Mouse (Mus musculus): ENCODE measurements at regions not wholly inside any gene's neighbourhood (a gene's known extent, or its start where the extent isn't known, plus 50 kb on each side); places are given as distances from the start of the nearest gene placed in this dataset.
A peak's percentile ranks its signal among the peaks of the same experiment; 100 is the strongest.

DNA sequence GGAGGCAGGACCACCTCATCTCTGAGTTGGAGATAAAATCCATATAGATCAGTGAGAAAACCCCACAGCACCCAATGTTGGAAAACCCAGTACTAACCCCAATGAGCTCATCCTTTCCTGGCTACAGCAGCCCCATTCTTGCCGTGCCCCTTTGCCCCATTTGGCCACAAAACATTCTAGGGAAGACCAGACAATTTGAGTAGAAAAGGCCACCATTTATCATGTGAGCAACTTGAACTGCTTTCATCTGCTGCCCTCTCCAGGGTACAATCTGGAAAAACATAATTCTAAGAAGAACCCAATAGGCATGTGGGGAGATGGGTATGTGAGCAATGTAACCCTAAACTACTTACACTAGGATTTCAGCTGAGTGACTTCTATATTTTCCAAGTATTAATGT, 274.7 kb downstream of the Tex13c3 start:
- no peaks in the 10 kb centered on the region for H3K27me3 ChIP-seq (ENCODE audit: control insufficient read depth, insufficient read depth, low read length)
- no peak overlapping the region for H3K9ac ChIP-seq (ENCODE audit: low read depth, low read length)
- no peaks in the 10 kb centered on the region for H3K4me1 ChIP-seq (ENCODE audit: control insufficient read depth, insufficient read depth, low read length)
- H3K27ac ChIP-seq: no peak overlapping the region
- H3K4me3 ChIP-seq: no peak overlapping the region
- H3K36me3 ChIP-seq (ENCODE audit: control insufficient read depth, insufficient read depth, low read length): no peaks in the 10 kb centered on the region
- TF ChIP-seq POLR2A (IDR thresholded peaks at IDR 0.05; ENCODE audit: insufficient read depth, low read depth, low read length): no peak
- no peak for TF ChIP-seq EP300 (IDR thresholded peaks at IDR 0.05; ENCODE audit: insufficient read depth, low read depth, low read length)
- peak; percentile 39 for TF ChIP-seq CTCF (IDR thresholded peaks at IDR 0.05)
- H3K79me2 ChIP-seq (replicated peaks; ENCODE audit: control insufficient read depth, insufficient read depth, low read length): no peaks in the 10 kb centered on the region
- 37% methylated on average over 1 of the region's 1 CpGs for WGBS
- intact Hi-C loops (cut with DNase I): loop anchor here (10.0 kb wide), 1 partner anchor 322 kb away; no protein-coding TSS in a partner anchor
- DNase-seq: no peak

DNA sequence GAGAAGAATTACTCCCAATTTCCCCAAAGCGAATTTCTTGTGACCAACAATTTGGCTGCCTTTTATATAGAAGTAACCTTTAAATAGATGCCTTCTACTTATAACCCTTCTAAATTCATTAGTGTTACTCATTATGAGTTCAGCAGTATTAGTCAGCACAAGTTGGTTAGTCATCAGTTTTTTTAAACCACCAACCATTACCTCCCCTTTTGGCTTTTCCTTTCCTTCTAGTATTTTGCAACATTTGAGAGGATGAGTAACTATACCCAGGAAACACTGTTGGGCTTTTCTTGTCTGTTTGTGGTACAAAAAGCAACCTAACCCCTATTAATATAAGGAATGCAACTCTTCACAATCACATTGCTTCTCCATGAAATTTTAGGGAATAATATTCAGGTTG, 278.6 kb downstream of the Tex13c3 start:
- no peak for TF ChIP-seq EP300 (IDR thresholded peaks at IDR 0.05; ENCODE audit: insufficient read depth, low read depth, low read length)
- TF ChIP-seq POLR2A (IDR thresholded peaks at IDR 0.05; ENCODE audit: insufficient read depth, low read depth, low read length): no peak
- no peak for TF ChIP-seq CTCF (IDR thresholded peaks at IDR 0.05)
- no peaks in the 10 kb centered on the region for H3K4me1 ChIP-seq (ENCODE audit: control insufficient read depth, insufficient read depth, low read length)
- no peak overlapping the region for H3K9ac ChIP-seq (ENCODE audit: low read depth, low read length)
- H3K27ac ChIP-seq: no peak overlapping the region
- DNase-seq: no peak
- no peaks in the 10 kb centered on the region for H3K36me3 ChIP-seq (ENCODE audit: control insufficient read depth, insufficient read depth, low read length)
- no peaks in the 10 kb centered on the region for H3K27me3 ChIP-seq (ENCODE audit: control insufficient read depth, insufficient read depth, low read length)
- intact Hi-C loops (cut with DNase I): loop anchor here (10.0 kb wide), 1 partner anchor 318 kb away; no protein-coding TSS in a partner anchor
- no peak overlapping the region for H3K4me3 ChIP-seq
- no peaks in the 10 kb centered on the region for H3K79me2 ChIP-seq (replicated peaks; ENCODE audit: control insufficient read depth, insufficient read depth, low read length)
- WGBS: 77% methylated on average over 1 of the region's 1 CpGs

- WGBS: 66% methylated on average over 1 of the region's 1 CpGs
- no peaks in the 10 kb centered on the region for H3K36me3 ChIP-seq (ENCODE audit: control insufficient read depth, insufficient read depth, low read length)
- TF ChIP-seq POLR2A (IDR thresholded peaks at IDR 0.05; ENCODE audit: insufficient read depth, low read depth, low read length) (no peak), CTCF (IDR thresholded peaks at IDR 0.05) (peak; percentile 58), EP300 (IDR thresholded peaks at IDR 0.05; ENCODE audit: insufficient read depth, low read depth, low read length) (no peak)
- H3K79me2 ChIP-seq (replicated peaks; ENCODE audit: control insufficient read depth, insufficient read depth, low read length): no peaks in the 10 kb centered on the region
- H3K9ac ChIP-seq (ENCODE audit: low read depth, low read length): no peak overlapping the region
- no peak overlapping the region for H3K4me3 ChIP-seq
- no peak overlapping the region for H3K27ac ChIP-seq
- no peaks in the 10 kb centered on the region for H3K27me3 ChIP-seq (ENCODE audit: control insufficient read depth, insufficient read depth, low read length)
- no peaks in the 10 kb centered on the region for H3K4me1 ChIP-seq (ENCODE audit: control insufficient read depth, insufficient read depth, low read length)
- intact Hi-C loops (cut with DNase I): loop anchor here (10.0 kb wide), 1 partner anchor 317 kb away; no protein-coding TSS in a partner anchor
- DNase-seq: no peak
These were observed 279.7 kb downstream of the Tex13c3 start for GRCm38 (mm10) chrX:19201383-19201782.

DNA sequence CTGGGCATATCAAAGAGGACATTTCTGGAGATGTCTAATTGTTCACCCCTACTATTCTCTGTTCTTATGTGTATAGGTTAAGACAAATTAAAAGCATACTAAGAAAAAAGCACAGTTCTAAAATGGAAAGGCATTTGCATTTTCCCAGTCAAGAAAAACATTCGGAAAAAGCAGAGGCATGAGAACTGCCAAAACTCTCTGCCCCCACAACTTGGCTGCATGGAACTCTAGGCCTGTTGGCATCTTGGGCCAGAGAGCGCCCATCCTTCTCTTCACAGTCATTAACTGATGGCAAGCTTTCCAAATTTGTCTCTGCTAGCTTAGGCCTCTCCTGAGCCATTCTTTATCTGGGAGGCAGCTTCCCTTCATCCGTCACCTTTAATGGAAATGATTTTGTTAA, 281.6 kb downstream of the Tex13c3 start:
- DNase-seq: no peak
- H3K9ac ChIP-seq (ENCODE audit: low read depth, low read length): no peak overlapping the region
- H3K79me2 ChIP-seq (replicated peaks; ENCODE audit: control insufficient read depth, insufficient read depth, low read length): no peaks in the 10 kb centered on the region
- intact Hi-C loops (cut with DNase I): no loop called here
- no peak overlapping the region for H3K27ac ChIP-seq
- no peaks in the 10 kb centered on the region for H3K36me3 ChIP-seq (ENCODE audit: control insufficient read depth, insufficient read depth, low read length)
- no peak for TF ChIP-seq POLR2A (IDR thresholded peaks at IDR 0.05; ENCODE audit: insufficient read depth, low read depth, low read length)
- no peak for TF ChIP-seq CTCF (IDR thresholded peaks at IDR 0.05)
- no peak for TF ChIP-seq EP300 (IDR thresholded peaks at IDR 0.05; ENCODE audit: insufficient read depth, low read depth, low read length)
- no peaks in the 10 kb centered on the region for H3K27me3 ChIP-seq (ENCODE audit: control insufficient read depth, insufficient read depth, low read length)
- no peaks in the 10 kb centered on the region for H3K4me1 ChIP-seq (ENCODE audit: control insufficient read depth, insufficient read depth, low read length)
- 82% methylated on average over 3 of the region's 3 CpGs for whole genome bisulfite sequencing
- H3K4me3 ChIP-seq: no peak overlapping the region

DNA sequence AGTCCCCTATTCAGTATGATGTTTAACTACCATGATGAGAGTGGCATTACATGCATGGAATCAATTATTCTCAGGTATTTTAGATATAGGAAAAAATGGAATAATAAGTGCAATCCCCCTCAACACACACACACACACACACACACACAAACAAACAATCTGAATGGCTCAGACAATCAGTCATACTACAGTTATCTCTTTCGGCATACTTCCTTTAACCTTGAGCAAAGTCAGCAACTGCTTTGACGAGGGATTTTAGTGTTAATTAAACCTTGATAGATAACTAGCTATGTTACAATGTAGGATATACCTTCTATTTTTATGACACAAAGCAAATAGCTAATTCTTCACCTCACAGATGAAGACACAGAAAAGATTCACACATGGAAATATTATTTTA, 312.1 kb downstream of the Tex13c3 start:
- no peak overlapping the region for H3K9ac ChIP-seq (ENCODE audit: low read depth, low read length)
- TF ChIP-seq EP300 (IDR thresholded peaks at IDR 0.05; ENCODE audit: insufficient read depth, low read depth, low read length) (no peak), POLR2A (IDR thresholded peaks at IDR 0.05; ENCODE audit: insufficient read depth, low read depth, low read length) (no peak), CTCF (IDR thresholded peaks at IDR 0.05) (no peak)
- intact Hi-C loops (cut with DNase I): no loop called here
- no peaks in the 10 kb centered on the region for H3K4me1 ChIP-seq (ENCODE audit: control insufficient read depth, insufficient read depth, low read length)
- H3K4me3 ChIP-seq: no peak overlapping the region
- H3K27me3 ChIP-seq (ENCODE audit: control insufficient read depth, insufficient read depth, low read length): no peaks in the 10 kb centered on the region
- WGBS: 45% methylated on average over 2 of the region's 2 CpGs
- no peak for DNase-seq
- no peaks in the 10 kb centered on the region for H3K79me2 ChIP-seq (replicated peaks; ENCODE audit: control insufficient read depth, insufficient read depth, low read length)
- no peaks in the 10 kb centered on the region for H3K36me3 ChIP-seq (ENCODE audit: control insufficient read depth, insufficient read depth, low read length)
- no peak overlapping the region for H3K27ac ChIP-seq

DNA sequence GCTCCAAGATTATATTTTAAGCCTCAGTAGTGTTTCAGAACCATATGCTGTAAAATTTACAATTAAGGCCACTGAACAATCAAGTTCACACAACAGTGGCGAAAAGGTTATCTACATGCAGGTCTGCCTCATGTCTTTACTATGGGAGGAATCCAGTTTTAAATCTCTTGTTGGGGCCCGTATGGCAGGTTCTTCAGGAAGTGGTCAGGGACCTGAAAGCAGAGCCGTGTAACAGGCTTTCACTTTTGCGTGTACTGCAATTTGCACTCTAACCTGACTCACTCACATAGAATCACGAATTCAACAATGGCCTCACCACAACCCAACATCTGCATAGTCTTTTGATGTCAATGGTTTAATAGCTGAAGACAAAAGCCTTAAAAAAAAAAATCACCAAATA, 312.6 kb downstream of the Tex13c3 start:
- Histone ChIP-seq H3K79me2 (replicated peaks; ENCODE audit: control insufficient read depth, insufficient read depth, low read length) (no peaks in the 10 kb centered on the region), H3K9ac (ENCODE audit: low read depth, low read length) (no peak overlapping the region), H3K27ac (peak overlapping the region; percentile 45), H3K4me3 (peak overlapping the region; percentile 15; the same call in 1 of the 2 replicates), H3K4me1 (ENCODE audit: control insufficient read depth, insufficient read depth, low read length) (no peaks in the 10 kb centered on the region), H3K36me3 (ENCODE audit: control insufficient read depth, insufficient read depth, low read length) (no peaks in the 10 kb centered on the region), H3K27me3 (ENCODE audit: control insufficient read depth, insufficient read depth, low read length) (no peaks in the 10 kb centered on the region)
- intact Hi-C loops (cut with DNase I): no loop called here
- TF ChIP-seq POLR2A (IDR thresholded peaks at IDR 0.05; ENCODE audit: insufficient read depth, low read depth, low read length): no peak
- no peak for TF ChIP-seq CTCF (IDR thresholded peaks at IDR 0.05)
- TF ChIP-seq EP300 (IDR thresholded peaks at IDR 0.05; ENCODE audit: insufficient read depth, low read depth, low read length): no peak
- WGBS: 51% methylated on average over 5 of the region's 5 CpGs
- no peak for DNase-seq

Measured in heart, adult 2 months (tissue).